Mouse (Mus musculus) liver, embryonic 14.5 days (tissue): ENCODE data around the gene Tmem151b.

ENCODE experiments used
- CTCF ChIP-seq: IDR thresholded peaks from 2 replicates; pipeline ENCODE4 v1.5.1; 2016; ENCODE audit warnings: antibody characterized with exemption, low read depth, control low read depth
- EP300 ChIP-seq: IDR thresholded peaks from 2 replicates; pipeline ENCODE4 v1.6.1; 2016; ENCODE audit warnings: antibody characterized with exemption, low read depth

DNA sequence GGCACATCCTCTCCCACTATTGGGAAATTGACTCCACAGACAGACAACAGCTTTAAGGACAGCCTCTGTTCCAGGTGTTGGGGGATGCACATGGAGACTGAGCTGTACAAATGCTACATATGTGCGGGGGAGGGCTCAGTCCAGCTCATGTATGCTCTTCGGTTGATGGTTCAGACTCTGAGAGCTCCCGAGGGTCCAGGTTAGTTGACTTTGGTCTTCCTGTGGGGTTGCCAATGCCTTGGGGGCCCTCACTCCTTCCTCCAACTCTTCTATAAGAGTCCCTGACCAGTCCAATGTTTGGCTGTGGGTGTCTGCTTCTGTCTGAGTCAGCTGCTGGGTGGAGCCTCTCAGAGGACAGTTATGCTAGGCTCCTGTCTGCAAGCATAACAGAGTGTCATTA is 3.6 kb upstream of the Tmem151b start:
- no peak for TF ChIP-seq CTCF
- TF ChIP-seq EP300 = no peak
